Mouse (Mus musculus): ENCODE data around the gene Zswim5. TPM values are rescaled to one million over a fixed set of nuclear protein-coding genes. Genes with fewer than 3 reads are reported as not detected.

Zswim5 gene
- polyA plus RNA-seq, 1 experiment: 14.7 TPM

DNA sequence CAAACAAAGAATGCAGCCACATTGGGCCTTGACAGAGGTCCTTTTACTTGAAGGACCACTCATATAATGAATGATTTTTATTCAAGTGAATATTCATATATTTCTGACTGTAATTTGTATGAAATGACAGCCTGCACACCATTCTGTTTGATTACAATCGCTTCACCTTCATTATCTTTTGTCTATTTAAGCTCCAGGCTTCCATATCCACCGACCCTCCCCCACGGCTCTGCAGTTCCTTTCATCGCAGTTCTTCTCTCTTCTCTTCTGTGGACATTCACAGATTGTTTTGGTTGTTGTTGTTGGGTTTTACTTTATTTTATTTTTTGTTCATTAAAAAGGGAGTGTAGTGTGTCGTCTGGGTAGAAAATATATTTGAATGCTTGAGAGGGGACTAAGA is 34.0 kb downstream of the Zswim5 start:
- Histone ChIP-seq H3K27me3 (ENCODE audit: control insufficient read depth, insufficient read depth, low read length) (no peaks in the 10 kb centered on the region), H3K36me3 (ENCODE audit: control insufficient read depth, insufficient read depth, low read length) (no peaks in the 10 kb centered on the region), H3K4me1 (ENCODE audit: control insufficient read depth, insufficient read depth, insufficient read length, low read length) (peaks cover 5% of the 10 kb centered on the region; the same call in 1 of the 2 replicates), H3K4me3 (ENCODE audit: low read depth, low read length) (no peak overlapping the region), H3K27ac (ENCODE audit: insufficient read depth, low read depth, low read length) (no peak overlapping the region)
- TF ChIP-seq POLR2A (IDR thresholded peaks at IDR 0.05; ENCODE audit: low read depth, low read length) (no peak), CTCF (IDR thresholded peaks at IDR 0.05; ENCODE audit: extremely low read depth, insufficient read length, insufficient replicate concordance, low read depth, low read length) (no peak)
- 81% methylated on average over 5 of the region's 5 CpGs for WGBS

DNA sequence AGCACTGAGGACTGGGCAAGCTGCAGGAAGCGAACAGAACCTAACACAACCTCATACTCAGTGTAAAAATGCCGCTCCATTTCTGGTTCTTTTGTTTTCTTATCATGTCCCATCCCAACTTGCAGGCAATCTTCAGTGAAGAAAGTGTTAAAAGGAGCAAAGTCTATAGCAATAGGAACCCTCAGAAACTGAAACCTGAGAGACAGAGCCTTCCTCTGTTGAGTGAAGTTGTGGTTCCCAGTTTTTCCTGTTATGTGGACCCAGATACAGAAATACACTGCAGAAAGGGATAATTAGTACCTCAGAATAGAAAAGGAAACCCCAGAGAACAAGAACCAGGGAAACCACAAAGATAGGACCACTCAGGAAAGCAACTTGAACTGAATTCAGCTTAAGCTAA is 36.1 kb downstream of the Zswim5 start:
- WGBS: 36% methylated on average over 2 of the region's 2 CpGs
- TF ChIP-seq POLR2A (IDR thresholded peaks at IDR 0.05; ENCODE audit: low read depth, low read length): no peak
- TF ChIP-seq CTCF (IDR thresholded peaks at IDR 0.05; ENCODE audit: extremely low read depth, insufficient read length, insufficient replicate concordance, low read depth, low read length): no peak

DNA sequence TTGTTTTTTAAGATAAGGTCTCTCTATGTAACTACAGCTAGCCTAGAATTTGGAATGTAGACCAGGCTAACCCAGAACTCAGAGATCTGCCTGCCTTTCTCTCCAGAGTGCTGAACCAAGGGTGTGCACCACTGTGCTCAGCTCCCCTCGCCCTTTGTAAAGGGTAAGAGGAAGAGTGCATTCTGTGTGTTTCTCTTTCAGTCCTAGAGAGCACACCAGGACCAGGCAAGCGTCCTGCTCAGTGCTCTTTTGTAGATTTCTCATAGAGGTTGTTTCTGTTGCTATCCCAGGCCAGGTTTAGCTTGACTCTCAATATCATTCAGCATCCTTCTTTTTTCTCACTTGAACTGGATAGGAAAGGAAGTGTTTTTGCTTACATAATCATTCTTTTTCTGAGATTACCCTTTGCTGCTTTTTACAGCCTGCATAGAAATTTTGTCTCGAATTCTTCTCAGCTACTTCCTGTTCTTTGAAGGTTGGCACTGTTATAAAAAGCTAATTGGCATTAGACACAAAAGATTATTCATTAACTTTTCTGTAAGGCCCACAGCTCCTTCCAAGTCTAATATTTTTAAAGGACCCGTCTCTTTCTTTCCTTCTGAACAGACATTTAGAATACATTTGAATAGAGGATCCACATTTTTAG is 51.0 kb downstream of the Zswim5 start:
- H3K4me3 ChIP-seq (ENCODE audit: low read depth, low read length): no peak overlapping the region
- no peaks in the 10 kb centered on the region for H3K27me3 ChIP-seq (ENCODE audit: control insufficient read depth, insufficient read depth, low read length)
- H3K36me3 ChIP-seq (ENCODE audit: control insufficient read depth, insufficient read depth, low read length): no peaks in the 10 kb centered on the region
- 15% methylated on average over 4 of the region's 4 CpGs for WGBS
- peaks cover 4% of the 10 kb centered on the region; the same call in 1 of the 2 replicates for H3K4me1 ChIP-seq (ENCODE audit: control insufficient read depth, insufficient read depth, insufficient read length, low read length)
- peak overlapping the region; percentile 58 for H3K27ac ChIP-seq (ENCODE audit: insufficient read depth, low read depth, low read length)
- TF ChIP-seq CTCF (IDR thresholded peaks at IDR 0.05; ENCODE audit: extremely low read depth, insufficient read length, insufficient replicate concordance, low read depth, low read length) (no peak), POLR2A (IDR thresholded peaks at IDR 0.05; ENCODE audit: low read depth, low read length) (no peak)

More for the DNA sequence above, 36.1 kb downstream of the Zswim5 start:
- Histone ChIP-seq H3K27ac (ENCODE audit: insufficient read depth, low read depth, low read length) (no peak overlapping the region), H3K27me3 (ENCODE audit: control insufficient read depth, insufficient read depth, low read length) (no peaks in the 10 kb centered on the region), H3K36me3 (ENCODE audit: control insufficient read depth, insufficient read depth, low read length) (no peaks in the 10 kb centered on the region), H3K4me1 (ENCODE audit: control insufficient read depth, insufficient read depth, insufficient read length, low read length) (peaks cover 5% of the 10 kb centered on the region; the same call in 1 of the 2 replicates), H3K4me3 (ENCODE audit: low read depth, low read length) (no peak overlapping the region)

DNA sequence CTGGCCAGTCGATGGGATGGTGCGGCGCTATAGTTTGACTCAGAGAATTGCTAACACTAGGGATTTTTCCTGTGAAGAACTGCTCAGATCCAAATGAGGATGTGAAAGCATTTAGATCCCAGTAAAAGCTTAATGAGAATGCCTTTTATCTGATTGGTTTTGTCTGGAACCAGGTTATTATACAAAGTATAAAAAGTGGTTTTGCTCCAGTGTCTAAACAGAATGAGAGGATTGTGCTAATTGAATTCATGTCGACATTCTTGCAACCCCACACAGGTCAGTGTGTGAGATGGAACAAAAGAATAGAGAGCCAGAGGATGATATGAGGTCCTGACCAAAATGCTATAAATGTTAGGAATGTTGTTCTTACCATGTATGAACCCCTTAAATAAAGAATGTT is 62.4 kb downstream of the Zswim5 start:
- Histone ChIP-seq H3K4me3 (ENCODE audit: low read depth, low read length) (no peak overlapping the region), H3K4me1 (ENCODE audit: control insufficient read depth, insufficient read depth, insufficient read length, low read length) (no peaks in the 10 kb centered on the region; the same call in 1 of the 2 replicates), H3K27ac (ENCODE audit: insufficient read depth, low read depth, low read length) (no peak overlapping the region), H3K27me3 (ENCODE audit: control insufficient read depth, insufficient read depth, low read length) (no peaks in the 10 kb centered on the region), H3K36me3 (ENCODE audit: control insufficient read depth, insufficient read depth, low read length) (no peaks in the 10 kb centered on the region)
- TF ChIP-seq POLR2A (IDR thresholded peaks at IDR 0.05; ENCODE audit: low read depth, low read length): no peak
- TF ChIP-seq CTCF (IDR thresholded peaks at IDR 0.05; ENCODE audit: extremely low read depth, insufficient read length, insufficient replicate concordance, low read depth, low read length): no peak
- 82% methylated on average over 4 of the region's 4 CpGs for WGBS

DNA sequence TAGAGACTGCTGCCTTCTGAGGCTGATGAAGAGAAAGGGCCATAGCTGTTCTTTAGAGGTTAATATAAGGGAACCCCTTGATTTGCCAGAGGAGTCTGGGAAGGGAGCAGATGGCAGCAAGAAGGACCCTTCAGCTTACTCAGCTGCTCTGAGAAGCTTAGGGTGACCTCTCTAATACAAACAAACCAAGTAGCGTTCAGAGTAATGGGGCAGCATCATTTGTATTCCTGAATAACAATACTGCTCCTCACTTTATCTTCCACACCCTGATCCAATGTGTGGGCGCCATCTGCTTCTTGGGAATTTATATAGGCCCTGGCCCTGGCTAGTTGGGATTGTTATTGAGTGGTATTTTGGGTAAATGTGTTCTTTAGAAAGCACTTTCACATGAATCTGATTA is 65.5 kb downstream of the Zswim5 start:
- WGBS: 77% methylated on average over 2 of the region's 2 CpGs

DNA sequence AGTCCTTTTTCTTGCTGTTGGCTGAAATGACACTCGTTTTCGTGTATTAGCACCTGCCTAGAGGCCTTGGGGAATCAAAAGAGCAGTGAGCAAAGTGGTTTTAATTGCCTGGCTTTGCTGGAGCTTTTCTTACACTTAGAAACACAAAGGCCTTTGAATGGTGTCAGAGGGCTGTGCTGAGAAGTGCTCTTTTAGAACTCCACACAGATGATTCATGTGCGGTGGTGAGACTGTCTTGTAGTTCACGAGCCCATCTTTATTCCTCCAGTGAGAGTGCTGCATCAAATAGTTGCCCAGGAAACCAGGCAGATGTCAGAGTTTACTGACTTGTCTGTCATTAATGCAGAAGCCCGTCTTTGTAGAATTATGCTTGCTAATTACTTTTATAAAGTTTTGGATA is 66.9 kb downstream of the Zswim5 start:
- no peak for TF ChIP-seq CTCF (IDR thresholded peaks at IDR 0.05; ENCODE audit: extremely low read depth, insufficient read length, insufficient replicate concordance, low read depth, low read length)
- TF ChIP-seq POLR2A (IDR thresholded peaks at IDR 0.05; ENCODE audit: low read depth, low read length): no peak
- H3K27me3 ChIP-seq (ENCODE audit: control insufficient read depth, insufficient read depth, low read length): no peaks in the 10 kb centered on the region
- WGBS: 74% methylated on average over 5 of the region's 5 CpGs

More for the DNA sequence above, 65.5 kb downstream of the Zswim5 start:
- no peak overlapping the region for H3K4me3 ChIP-seq (ENCODE audit: low read depth, low read length)
- H3K27ac ChIP-seq (ENCODE audit: insufficient read depth, low read depth, low read length): no peak overlapping the region
- H3K4me1 ChIP-seq (ENCODE audit: control insufficient read depth, insufficient read depth, insufficient read length, low read length): no peaks in the 10 kb centered on the region
- no peaks in the 10 kb centered on the region for H3K27me3 ChIP-seq (ENCODE audit: control insufficient read depth, insufficient read depth, low read length)
- TF ChIP-seq POLR2A (IDR thresholded peaks at IDR 0.05; ENCODE audit: low read depth, low read length) (no peak), CTCF (IDR thresholded peaks at IDR 0.05; ENCODE audit: extremely low read depth, insufficient read length, insufficient replicate concordance, low read depth, low read length) (no peak)
- no peaks in the 10 kb centered on the region for H3K36me3 ChIP-seq (ENCODE audit: control insufficient read depth, insufficient read depth, low read length)

DNA sequence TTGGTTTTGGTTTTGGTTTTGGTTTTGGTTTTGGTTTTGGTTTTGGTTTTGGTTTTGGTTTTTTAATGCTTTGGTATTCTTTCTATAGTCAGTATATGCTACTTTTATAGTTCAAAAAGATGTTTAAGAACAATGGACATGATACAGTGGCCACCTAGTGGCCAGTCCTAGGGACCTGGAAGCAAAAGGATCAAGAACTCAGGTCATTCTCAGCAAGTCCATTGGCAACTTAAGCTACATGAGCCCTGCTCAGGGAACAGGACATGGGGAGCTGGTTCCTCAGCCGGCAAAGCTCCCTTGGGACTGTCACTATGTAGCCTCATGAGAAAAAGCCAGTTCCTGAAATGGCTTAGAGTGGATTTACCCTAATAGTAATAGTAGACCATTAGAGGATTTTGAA is 74.5 kb downstream of the Zswim5 start:
- Histone ChIP-seq H3K4me1 (ENCODE audit: control insufficient read depth, insufficient read depth, insufficient read length, low read length) (no peaks in the 10 kb centered on the region), H3K27me3 (ENCODE audit: control insufficient read depth, insufficient read depth, low read length) (no peaks in the 10 kb centered on the region), H3K4me3 (ENCODE audit: low read depth, low read length) (no peak overlapping the region), H3K27ac (ENCODE audit: insufficient read depth, low read depth, low read length) (no peak overlapping the region), H3K36me3 (ENCODE audit: control insufficient read depth, insufficient read depth, low read length) (no peaks in the 10 kb centered on the region)
- 59% methylated on average over 1 of the region's 1 CpGs for WGBS
- TF ChIP-seq CTCF (IDR thresholded peaks at IDR 0.05; ENCODE audit: extremely low read depth, insufficient read length, insufficient replicate concordance, low read depth, low read length) (no peak), POLR2A (IDR thresholded peaks at IDR 0.05; ENCODE audit: low read depth, low read length) (no peak)

More for the DNA sequence above, 66.9 kb downstream of the Zswim5 start:
- H3K36me3 ChIP-seq (ENCODE audit: control insufficient read depth, insufficient read depth, low read length): no peaks in the 10 kb centered on the region
- H3K4me3 ChIP-seq (ENCODE audit: low read depth, low read length): no peak overlapping the region
- no peaks in the 10 kb centered on the region for H3K4me1 ChIP-seq (ENCODE audit: control insufficient read depth, insufficient read depth, insufficient read length, low read length)
- no peak overlapping the region for H3K27ac ChIP-seq (ENCODE audit: insufficient read depth, low read depth, low read length)
